ENCODE assay signal across 12 mouse cellular contexts in genomic region chr5:52977826-52978687, GRCm38 (mm10). TPM values are rescaled to one million over a fixed set of nuclear protein-coding genes. Genes with fewer than 3 reads are reported as not detected.
A peak's percentile ranks its signal among the peaks of the same experiment; 100 is the strongest.
DNase-seq lines count a peak whose midpoint lies in the region; ATAC-seq and TF ChIP-seq lines count a peak whose summit lies in the region.
"Had no signal": no experiment of that assay in that cellular context is flagged by ENCODE, and none has a peak within 500 bp of the region (broad histone marks: within the 10 kb centered on the region; RNA-seq: fewer than 3 reads in every experiment).

No protein-coding gene starts in this region.

- no peak overlapping the region for H3K27ac ChIP-seq in forebrain, postnatal 0 days (ENCODE audit: low read depth, low read length)
- no peak overlapping the region for H3K27ac ChIP-seq in forebrain, embryonic 15.5 days (replicated peaks)
- H3K27ac ChIP-seq in kidney, embryonic 14.5 days (ENCODE audit: low read depth, low read length) = no peak overlapping the region
- H3K27ac ChIP-seq in midbrain, embryonic 15.5 days = no peak overlapping the region
- H3K27ac ChIP-seq: forebrain, embryonic 10.5 days; limb, embryonic 12.5 days had no signal

- H3K4me1 ChIP-seq in forebrain, postnatal 0 days (ENCODE audit: insufficient read depth) = no peaks in the 10 kb centered on the region
- no peaks in the 10 kb centered on the region for H3K4me1 ChIP-seq in forebrain, embryonic 15.5 days
- no peaks in the 10 kb centered on the region for H3K4me1 ChIP-seq in kidney, embryonic 14.5 days (ENCODE audit: control insufficient read depth, insufficient read depth, low read length)
- no peaks in the 10 kb centered on the region for H3K4me1 ChIP-seq in midbrain, embryonic 15.5 days
- H3K4me1 ChIP-seq: forebrain, embryonic 10.5 days had no signal

- no peak overlapping the region for H3K9ac ChIP-seq in forebrain, postnatal 0 days
- H3K9ac ChIP-seq in forebrain, embryonic 15.5 days (replicated peaks) = no peak overlapping the region
- H3K9ac ChIP-seq in kidney, embryonic 14.5 days (ENCODE audit: low read depth, low read length) = no peak overlapping the region
- no peak overlapping the region for H3K9ac ChIP-seq in midbrain, embryonic 15.5 days
- H3K9ac ChIP-seq: limb, embryonic 12.5 days had no signal

- WGBS in forebrain, postnatal 0 days = 80% methylated on average over 9 of the region's 9 CpGs
- WGBS in forebrain, embryonic 15.5 days = 81% methylated on average over 9 of the region's 9 CpGs
- 80% methylated on average over 9 of the region's 9 CpGs for WGBS in kidney, embryonic 14.5 days
- 78% methylated on average over 9 of the region's 9 CpGs for WGBS in midbrain, embryonic 15.5 days

- no peak overlapping the region for H3K4me2 ChIP-seq in forebrain, postnatal 0 days (ENCODE audit: low read depth)
- H3K4me2 ChIP-seq in forebrain, embryonic 15.5 days (replicated peaks) = no peak overlapping the region
- H3K4me2 ChIP-seq in kidney, embryonic 14.5 days (replicated peaks; ENCODE audit: low read depth, low read length) = no peak overlapping the region
- H3K4me2 ChIP-seq in midbrain, embryonic 15.5 days = no peak overlapping the region
- H3K4me2 ChIP-seq: limb, embryonic 12.5 days had no signal

- peak; percentile 39 for TF ChIP-seq CTCF in forebrain, postnatal 0 days (IDR thresholded peaks at IDR 0.05; ENCODE audit: low read depth)

- no peak overlapping the region for H3K4me3 ChIP-seq in forebrain, postnatal 0 days (ENCODE audit: low read depth, low read length)
- no peak overlapping the region for H3K4me3 ChIP-seq in forebrain, embryonic 15.5 days
- no peak overlapping the region for H3K4me3 ChIP-seq in kidney, embryonic 14.5 days (ENCODE audit: low read length)
- H3K4me3 ChIP-seq in midbrain, embryonic 15.5 days = no peak overlapping the region
- H3K4me3 ChIP-seq: forebrain, embryonic 10.5 days; limb, embryonic 12.5 days had no signal

- ATAC-seq in forebrain, postnatal 0 days = no peak
- ATAC-seq in forebrain, embryonic 15.5 days (replicated peaks) = no peak
- no peak for ATAC-seq in kidney, embryonic 14.5 days (ENCODE audit: low FRiP score, low TSS enrichment)
- ATAC-seq in midbrain, embryonic 15.5 days (replicated peaks) = no peak

- DNase-seq in forebrain, postnatal 0 days = no peak
- DNase-seq in kidney, postnatal 4 days = peak; percentile 43 to 55
- peak; percentile 3 for DNase-seq in MEL-GATA-1-ER (ENCODE audit: extremely low read depth, low read depth)
- DNase-seq in lung, postnatal 10 days = peak; percentile 40
- no peak for DNase-seq in urinary bladder, postnatal 14 days (ENCODE audit: low spot score)
- DNase-seq: midbrain, embryonic 14.5 days had no signal

- H3K36me3 ChIP-seq in forebrain, postnatal 0 days (ENCODE audit: insufficient read depth) = no peaks in the 10 kb centered on the region
- H3K36me3 ChIP-seq in forebrain, embryonic 15.5 days = no peaks in the 10 kb centered on the region
- H3K36me3 ChIP-seq in kidney, embryonic 14.5 days (ENCODE audit: control insufficient read depth, insufficient read depth, low read length) = no peaks in the 10 kb centered on the region
- H3K36me3 ChIP-seq in midbrain, embryonic 15.5 days (replicated peaks) = no peaks in the 10 kb centered on the region
- H3K36me3 ChIP-seq: forebrain, embryonic 10.5 days; limb, embryonic 12.5 days had no signal

- H3K27me3 ChIP-seq in forebrain, postnatal 0 days (ENCODE audit: insufficient read depth, low read length) = no peaks in the 10 kb centered on the region
- H3K27me3 ChIP-seq in forebrain, embryonic 15.5 days = no peaks in the 10 kb centered on the region
- no peaks in the 10 kb centered on the region for H3K27me3 ChIP-seq in kidney, embryonic 14.5 days (ENCODE audit: control insufficient read depth, insufficient read depth, low read length)
- no peaks in the 10 kb centered on the region for H3K27me3 ChIP-seq in midbrain, embryonic 15.5 days (replicated peaks)
- H3K27me3 ChIP-seq: limb, embryonic 12.5 days had no signal

- no peaks in the 10 kb centered on the region for H3K9me3 ChIP-seq in forebrain, postnatal 0 days (ENCODE audit: low read length)
- H3K9me3 ChIP-seq in forebrain, embryonic 15.5 days = no peaks in the 10 kb centered on the region
- H3K9me3 ChIP-seq in kidney, embryonic 14.5 days (ENCODE audit: control insufficient read depth, low read length) = peaks cover 4% of the 10 kb centered on the region; the same call in 1 of the 2 replicates
- H3K9me3 ChIP-seq in midbrain, embryonic 15.5 days = no peaks in the 10 kb centered on the region
- H3K9me3 ChIP-seq: forebrain, embryonic 10.5 days; limb, embryonic 12.5 days had no signal

RNA-seq across cellular contexts. Expression of gene Slc34a2, which starts 59.8 kb away (rescaled TPM):
- total RNA-seq in forebrain, postnatal 0 days (2014; rRNA removed) = 0.10 and 0.15 TPM in 2 replicates
- 0.06 TPM in 1 of 2 replicates, not detected in the other for polyA plus RNA-seq in forebrain, postnatal 0 days (2015; fragmentation: Nextera tagmentation; extraction: Ambion mirVana)
- polyA plus RNA-seq in forebrain, embryonic 15.5 days (2015; fragmentation: Nextera tagmentation; extraction: Ambion mirVana) = not detected in 2 replicates
- polyA plus RNA-seq in kidney, embryonic 14.5 days (2014; fragmentation: Nextera tagmentation; extraction: Ambion mirVana) = 0.09 TPM in 1 of 2 replicates, not detected in the other
- 0.08 and 0.09 TPM in 2 replicates for polyA plus RNA-seq in midbrain, embryonic 15.5 days (2015; fragmentation: Nextera tagmentation; extraction: Ambion mirVana)
- total RNA-seq: hematopoietic stem cell, adult 5-6 weeks had no signal
- polyA plus RNA-seq: forebrain, embryonic 10.5 days; limb, embryonic 12.5 days; midbrain, embryonic 14.5 days had no signal

Comparison
In these comparisons a context has a peak if more than half of its experiments do, and no peak if none do; other contexts are left out.
1. DNase-seq: peak in kidney, postnatal 4 days (2 of 2), MEL-GATA-1-ER (single experiment) and lung, postnatal 10 days (single experiment); none in forebrain, postnatal 0 days (single experiment) and urinary bladder, postnatal 14 days (single experiment).